In genomic region chr17:20946026-20946565, GRCm38 (mm10) we compare ENCODE assay signal across 9 mouse cellular contexts. TPM values are rescaled to one million over a fixed set of nuclear protein-coding genes. Genes with fewer than 3 reads are reported as not detected.
DNase-seq lines count a peak whose midpoint lies in the region; ATAC-seq and TF ChIP-seq lines count a peak whose summit lies in the region.
"Had no signal": no experiment of that assay in that cellular context is flagged by ENCODE, and none has a peak within 500 bp of the region (broad histone marks: within the 10 kb centered on the region; RNA-seq: fewer than 3 reads in every experiment).

No protein-coding gene starts in this region.

- no peak for ATAC-seq in hindbrain, embryonic 15.5 days (ENCODE audit: low FRiP score, low read depth)
- ATAC-seq in lung, embryonic 16.5 days (ENCODE audit: low read depth), result no peak

- peak overlapping the region; percentile 88 for H3K9ac ChIP-seq in CH12.LX (ENCODE audit: insufficient read depth, low read depth)
- H3K9ac ChIP-seq in hindbrain, embryonic 15.5 days, result peak overlapping the region; percentile 92
- H3K9ac ChIP-seq in lung, embryonic 16.5 days (ENCODE audit: low read length), result peak overlapping the region; percentile 92

- no peak for TF ChIP-seq POLR2A in CH12.LX (IDR thresholded peaks at IDR 0.05; ENCODE audit: low read depth, low read length)

- no peak for TF ChIP-seq EP300 in CH12.LX (IDR thresholded peaks at IDR 0.05; ENCODE audit: low read length)

- under 1% methylated on average over 13 of the region's 13 CpGs for WGBS in embryonic facial prominence, embryonic 10.5 days
- WGBS in hindbrain, embryonic 15.5 days, result 1% methylated on average over 13 of the region's 13 CpGs
- WGBS in lung, embryonic 16.5 days, result under 1% methylated on average over 13 of the region's 13 CpGs

- no peak overlapping the region for H3K27ac ChIP-seq in CH12.LX (ENCODE audit: insufficient read depth, low read depth)
- peak overlapping the region; percentile 94 for H3K27ac ChIP-seq in embryonic facial prominence, embryonic 10.5 days (replicated peaks)
- H3K27ac ChIP-seq in hindbrain, embryonic 15.5 days (replicated peaks), result peak overlapping the region; percentile 97
- peak overlapping the region; percentile 98 for H3K27ac ChIP-seq in lung, embryonic 16.5 days (ENCODE audit: low read length)

- H3K4me2 ChIP-seq in CH12.LX (ENCODE audit: insufficient read depth, low read depth, poor library complexity, severe bottlenecking), result peak overlapping the region; percentile 86
- peak overlapping the region; percentile 84 for H3K4me2 ChIP-seq in hindbrain, embryonic 15.5 days
- H3K4me2 ChIP-seq in lung, embryonic 16.5 days (ENCODE audit: low read depth, low read length), result peak overlapping the region; percentile 69

- H3K4me1 ChIP-seq in CH12.LX (ENCODE audit: control insufficient read depth in 1 of 2, insufficient read depth in 2 of 2), result peaks cover 10 to 37% of the 10 kb centered on the region in 2 experiments
- peaks cover 21% of the 10 kb centered on the region for H3K4me1 ChIP-seq in embryonic facial prominence, embryonic 10.5 days
- H3K4me1 ChIP-seq in hindbrain, embryonic 15.5 days (replicated peaks), result peaks cover 46% of the 10 kb centered on the region
- peaks cover 10% of the 10 kb centered on the region for H3K4me1 ChIP-seq in lung, embryonic 16.5 days (replicated peaks; ENCODE audit: control insufficient read depth, insufficient read depth, low read length)

- dilution Hi-C loops in CH12.LX (cut with MboI; ENCODE audit: extremely low pct_ligation_motif_present, extremely low pct_unique_long_range_greater_than_20kb, low sequenced_read_pairs), result no loop called here

- TF ChIP-seq RAD21 in CH12.LX (IDR thresholded peaks at IDR 0.05; ENCODE audit: low read depth, low read length), result no peak

- peaks cover 3 to 22% of the 10 kb centered on the region in 2 experiments for H3K36me3 ChIP-seq in CH12.LX (replicated peaks in 1 of 2; ENCODE audit: control insufficient read depth in 1 of 2, insufficient read depth in 1 of 2, low read length in 1 of 2)
- H3K36me3 ChIP-seq in embryonic facial prominence, embryonic 10.5 days (replicated peaks), result peaks cover 6% of the 10 kb centered on the region
- no peaks in the 10 kb centered on the region for H3K36me3 ChIP-seq in hindbrain, embryonic 15.5 days
- H3K36me3 ChIP-seq in lung, embryonic 16.5 days (ENCODE audit: control insufficient read depth, insufficient read depth, low read length), result no peaks in the 10 kb centered on the region

- H3K4me3 ChIP-seq in CH12.LX (replicated peaks in 1 of 3; ENCODE audit: low read depth in 2 of 3, low read length in 2 of 3, poor library complexity in 1 of 3), result peak overlapping the region; percentile 68 to 93 (median 81)
- H3K4me3 ChIP-seq in embryonic facial prominence, embryonic 10.5 days, result peak overlapping the region; percentile 82
- H3K4me3 ChIP-seq in hindbrain, embryonic 15.5 days, result peak overlapping the region; percentile 82
- peak overlapping the region; percentile 92 for H3K4me3 ChIP-seq in lung, embryonic 16.5 days (ENCODE audit: low read length)

- no peaks in the 10 kb centered on the region for H3K9me3 ChIP-seq in CH12.LX (replicated peaks; ENCODE audit: low read length)
- H3K9me3 ChIP-seq in embryonic facial prominence, embryonic 10.5 days, result no peaks in the 10 kb centered on the region
- no peaks in the 10 kb centered on the region for H3K9me3 ChIP-seq in hindbrain, embryonic 15.5 days
- H3K9me3 ChIP-seq in lung, embryonic 16.5 days (ENCODE audit: control insufficient read depth, low read length), result no peaks in the 10 kb centered on the region

- DNase-seq in heart, adult 11 months, result peak; percentile 90
- no peak for DNase-seq in heart, adult 9 months (ENCODE audit: low spot score in 2 of 2)
- DNase-seq in CH12.LX (ENCODE audit: extremely low read depth), result peak; percentile 8
- no peak for DNase-seq in embryonic facial prominence, embryonic 10.5 days (ENCODE audit: low spot score)
- DNase-seq in thymus, postnatal 4 days, result peak; percentile 29
- no peak for DNase-seq in urinary bladder, postnatal 4 days (ENCODE audit: low spot score in 2 of 2)

- no peaks in the 10 kb centered on the region for H3K27me3 ChIP-seq in CH12.LX (replicated peaks)
- H3K27me3 ChIP-seq in embryonic facial prominence, embryonic 10.5 days (replicated peaks; ENCODE audit: low read depth, poor library complexity, severe bottlenecking), result no peaks in the 10 kb centered on the region
- H3K27me3 ChIP-seq in hindbrain, embryonic 15.5 days, result no peaks in the 10 kb centered on the region
- H3K27me3 ChIP-seq in lung, embryonic 16.5 days (ENCODE audit: control insufficient read depth, insufficient read depth, low read depth, low read length), result no peaks in the 10 kb centered on the region

- no peak for TF ChIP-seq CTCF in CH12.LX (conservative IDR thresholded peaks at IDR 0.05 in 1 of 2, IDR thresholded peaks at IDR 0.05 in 1 of 2; ENCODE audit: low read depth in 2 of 2, low read length in 2 of 2)

- in situ Hi-C loops in CH12.LX (cut with MboI; ENCODE audit: low pct_ligation_motif_present, low pct_unique_long_range_greater_than_20kb, low sequenced_read_pairs), result no loop called here

- peaks cover 54% of the 10 kb centered on the region for H3K79me2 ChIP-seq in CH12.LX (replicated peaks; ENCODE audit: control insufficient read depth, extremely low read depth, insufficient read depth, poor library complexity, severe bottlenecking)

TF ChIP-seq in CH12.LX, 34 proteins besides CTCF, POLR2A, EP300 and RAD21:
- TF ChIP-seq MYC (IDR thresholded peaks at IDR 0.05; ENCODE audit: low read depth, low read length), result no peak

RNA-seq across cellular contexts. Expression of gene Ppp2r1a, which starts 1.0 kb away (rescaled TPM):
- total RNA-seq in CH12.LX (2012; rRNA removed) (182 and 210 TPM in 2 replicates), CH12.LX (2014; rRNA removed) (154 and 164 TPM in 2 replicates)
- polyA plus RNA-seq in CH12.LX (2012; ENCODE audit: insufficient read length, low read depth), result 258 and 264 TPM in 2 replicates
- 440 and 446 TPM in 2 replicates for polyA plus RNA-seq in embryonic facial prominence, embryonic 10.5 days (2016; fragmentation: Nextera tagmentation; extraction: Ambion mirVana)
- 750 and 832 TPM in 2 replicates for polyA plus RNA-seq in hindbrain, embryonic 15.5 days (2015; fragmentation: Nextera tagmentation; extraction: Ambion mirVana)
- polyA plus RNA-seq in lung, embryonic 16.5 days (2015; fragmentation: Nextera tagmentation; extraction: Ambion mirVana), result 362 and 364 TPM in 2 replicates

RNA-seq across cellular contexts. Expression of gene Vmn1r232, which starts 26.6 kb away (rescaled TPM):
- total RNA-seq in CH12.LX (2012; rRNA removed), result not detected in 2 replicates
- not detected in 2 replicates for total RNA-seq in CH12.LX (2014; rRNA removed)
- polyA plus RNA-seq in CH12.LX (2012; ENCODE audit: insufficient read length, low read depth), result not detected in 2 replicates
- polyA plus RNA-seq in embryonic facial prominence, embryonic 10.5 days (2016; fragmentation: Nextera tagmentation; extraction: Ambion mirVana), result not detected in 2 replicates
- polyA plus RNA-seq in hindbrain, embryonic 15.5 days (2015; fragmentation: Nextera tagmentation; extraction: Ambion mirVana), result not detected in 2 replicates
- polyA plus RNA-seq in lung, embryonic 16.5 days (2015; fragmentation: Nextera tagmentation; extraction: Ambion mirVana), result not detected in 2 replicates
- polyA plus RNA-seq: brain, embryonic 14.5 days had no signal

RNA-seq across cellular contexts. Expression of gene Vmn1r231, which starts 41.2 kb away (rescaled TPM):
- not detected in 2 replicates for total RNA-seq in CH12.LX (2012; rRNA removed)
- total RNA-seq in CH12.LX (2014; rRNA removed), result not detected in 2 replicates
- not detected in 2 replicates for polyA plus RNA-seq in CH12.LX (2012; ENCODE audit: insufficient read length, low read depth)
- not detected in 2 replicates for polyA plus RNA-seq in embryonic facial prominence, embryonic 10.5 days (2016; fragmentation: Nextera tagmentation; extraction: Ambion mirVana)
- polyA plus RNA-seq in hindbrain, embryonic 15.5 days (2015; fragmentation: Nextera tagmentation; extraction: Ambion mirVana), result not detected in 2 replicates
- polyA plus RNA-seq in lung, embryonic 16.5 days (2015; fragmentation: Nextera tagmentation; extraction: Ambion mirVana), result not detected in 2 replicates
- polyA plus RNA-seq: brain, embryonic 14.5 days had no signal

RNA-seq across cellular contexts. Expression of gene Vmn1r233, which starts 50.2 kb away (rescaled TPM):
- not detected in 2 replicates for total RNA-seq in CH12.LX (2012; rRNA removed)
- total RNA-seq in CH12.LX (2014; rRNA removed), result not detected in 2 replicates
- polyA plus RNA-seq in CH12.LX (2012; ENCODE audit: insufficient read length, low read depth), result not detected in 2 replicates
- not detected in 2 replicates for polyA plus RNA-seq in embryonic facial prominence, embryonic 10.5 days (2016; fragmentation: Nextera tagmentation; extraction: Ambion mirVana)
- polyA plus RNA-seq in hindbrain, embryonic 15.5 days (2015; fragmentation: Nextera tagmentation; extraction: Ambion mirVana), result not detected in 2 replicates
- not detected in 2 replicates for polyA plus RNA-seq in lung, embryonic 16.5 days (2015; fragmentation: Nextera tagmentation; extraction: Ambion mirVana)
- polyA plus RNA-seq: brain, embryonic 14.5 days had no signal

Comparison
In these comparisons a context has a peak if more than half of its experiments do, and no peak if none do; other contexts are left out.
1. DNase-seq: peak in heart, adult 11 months (single experiment), CH12.LX (single experiment) and thymus, postnatal 4 days (single experiment); none in heart, adult 9 months (0 of 2), embryonic facial prominence, embryonic 10.5 days (single experiment) and urinary bladder, postnatal 4 days (0 of 2).
2. Peak in every context shown above with its lines, with median percentiles within 50 percentile points of each other: H3K4me2 ChIP-seq, H3K4me3 ChIP-seq and H3K9ac ChIP-seq.